Comparison of ENCODE assay signal across 12 mouse cellular contexts in genomic region chr8:121786542-121786941, GRCm38 (mm10). TPM values are rescaled to one million over a fixed set of nuclear protein-coding genes. Genes with fewer than 3 reads are reported as not detected.
DNase-seq lines count a peak whose midpoint lies in the region; ATAC-seq and TF ChIP-seq lines count a peak whose summit lies in the region.
"Had no signal": no experiment of that assay in that cellular context is flagged by ENCODE, and none has a peak within 500 bp of the region (broad histone marks: within the 10 kb centered on the region; RNA-seq: fewer than 3 reads in every experiment).

No protein-coding gene starts in this region.

- no peak for DNase-seq in Patski (ENCODE audit: low read depth, low spot score)
- DNase-seq in brain, adult 2 months (ENCODE audit: low read depth, low spot score): peak; percentile 89
- DNase-seq in liver, postnatal 0 days: no peak
- DNase-seq in neural tube, embryonic 10.5 days (ENCODE audit: extremely low spot score, low spot score): no peak
- no peak for DNase-seq in spleen, adult 18-20 months
- DNase-seq: cerebellum, postnatal 36 days; kidney, adult 11 months; lung, postnatal 4 days; retina, postnatal 1 day had no signal

- ATAC-seq in Patski: peak; percentile 15
- peak; percentile 65; the same call in 1 of the 2 replicates for ATAC-seq in heart, embryonic 13.5 days (ENCODE audit: extremely low read depth, insufficient number of reproducible peaks, low FRiP score, low TSS enrichment)
- ATAC-seq in limb, embryonic 13.5 days (ENCODE audit: low FRiP score, low read depth): peak; percentile 42; the same call in 1 of the 2 replicates
- no peak for ATAC-seq in liver, postnatal 0 days

- CTCF ChIA-PET in Patski (lab: Charles Lee): no interaction called here

- no peaks in the 10 kb centered on the region for H3K9me3 ChIP-seq in heart, embryonic 13.5 days
- H3K9me3 ChIP-seq in limb, embryonic 13.5 days: no peaks in the 10 kb centered on the region
- no peaks in the 10 kb centered on the region for H3K9me3 ChIP-seq in liver, postnatal 0 days (ENCODE audit: low read length)

- H3K4me2 ChIP-seq in heart, embryonic 13.5 days: peak overlapping the region; percentile 46
- no peak overlapping the region for H3K4me2 ChIP-seq in limb, embryonic 13.5 days (replicated peaks)
- no peak overlapping the region for H3K4me2 ChIP-seq in liver, postnatal 0 days (ENCODE audit: low read depth, low read length)
- H3K4me2 ChIP-seq: liver, embryonic 11.5 days had no signal

- 22% methylated on average over 10 of the region's 10 CpGs for WGBS in heart, embryonic 13.5 days
- WGBS in limb, embryonic 13.5 days: 48% methylated on average over 10 of the region's 10 CpGs
- WGBS in liver, postnatal 0 days (ENCODE audit: insufficient replicate concordance): 38% methylated on average over 10 of the region's 10 CpGs

- TF ChIP-seq CTCF in Patski (IDR thresholded peaks at IDR 0.05): no peak
- TF ChIP-seq CTCF in liver, postnatal 0 days (IDR thresholded peaks at IDR 0.05; ENCODE audit: low read depth): no peak

- H3K27me3 ChIP-seq in Patski: peaks cover 36% of the 10 kb centered on the region
- peaks cover 8% of the 10 kb centered on the region for H3K27me3 ChIP-seq in heart, embryonic 13.5 days (replicated peaks)
- peaks cover 2% of the 10 kb centered on the region; the same call in 1 of the 2 replicates for H3K27me3 ChIP-seq in limb, embryonic 13.5 days
- 0 out of 2 replicates have a peak, but pooled peaks cover 4% of the 10 kb centered on the region for H3K27me3 ChIP-seq in liver, postnatal 0 days (ENCODE audit: insufficient read depth, low read length)

- POLR2A ChIA-PET in Patski (lab: Charles Lee): interaction anchor here (0.6 to 0.8 kb wide), 2 partner anchors 8 to 15 kb away, joined by 3 to 5 read pairs; no protein-coding TSS in a partner anchor

- H3K4me3 ChIP-seq in heart, embryonic 13.5 days: no peak overlapping the region
- no peak overlapping the region for H3K4me3 ChIP-seq in limb, embryonic 13.5 days
- no peak overlapping the region for H3K4me3 ChIP-seq in liver, postnatal 0 days (ENCODE audit: low read depth, low read length)

- in situ Hi-C loops in Patski (cut with MboI; ENCODE audit: low pct_unique_long_range_greater_than_20kb): no loop called here

- no peaks in the 10 kb centered on the region for H3K36me3 ChIP-seq in heart, embryonic 13.5 days
- no peaks in the 10 kb centered on the region for H3K36me3 ChIP-seq in limb, embryonic 13.5 days
- H3K36me3 ChIP-seq in liver, postnatal 0 days (replicated peaks; ENCODE audit: insufficient read depth, low read length): no peaks in the 10 kb centered on the region

- H3K27ac ChIP-seq in heart, embryonic 13.5 days (replicated peaks): peak overlapping the region; percentile 96
- H3K27ac ChIP-seq in limb, embryonic 13.5 days: no peak overlapping the region
- no peak overlapping the region for H3K27ac ChIP-seq in liver, postnatal 0 days (ENCODE audit: low read depth)

- H3K9ac ChIP-seq in heart, embryonic 13.5 days: peak overlapping the region; percentile 72
- no peak overlapping the region for H3K9ac ChIP-seq in limb, embryonic 13.5 days
- no peak overlapping the region for H3K9ac ChIP-seq in liver, postnatal 0 days (replicated peaks)

- TF ChIP-seq EP300 in liver, postnatal 0 days (IDR thresholded peaks at IDR 0.05; ENCODE audit: low read depth): no peak

- peaks cover 35% of the 10 kb centered on the region for H3K4me1 ChIP-seq in heart, embryonic 13.5 days
- H3K4me1 ChIP-seq in limb, embryonic 13.5 days: 0 out of 2 replicates have a peak, but pooled peaks cover 4% of the 10 kb centered on the region
- no peaks in the 10 kb centered on the region for H3K4me1 ChIP-seq in liver, postnatal 0 days (ENCODE audit: insufficient read depth)

RNA-seq across cellular contexts. Expression of gene Klhdc4, which starts 42.8 kb away (rescaled TPM):
- 39.5 TPM for polyA plus RNA-seq in Patski (2021)
- polyA plus RNA-seq in heart, embryonic 13.5 days (2015; fragmentation: Nextera tagmentation; extraction: Ambion mirVana): 25.7 and 26.8 TPM in 2 replicates
- 40.9 and 41.3 TPM in 2 replicates for polyA plus RNA-seq in limb, embryonic 13.5 days (2015; fragmentation: Nextera tagmentation; extraction: Ambion mirVana)
- polyA plus RNA-seq in liver, postnatal 0 days (2015; fragmentation: Nextera tagmentation; extraction: Ambion mirVana): 8.2 and 8.7 TPM in 2 replicates

RNA-seq across cellular contexts. Expression of gene Jph3, which starts 57.1 kb away (rescaled TPM):
- polyA plus RNA-seq in Patski (2021): 0.04 TPM
- 0.42 and 0.44 TPM in 2 replicates for polyA plus RNA-seq in heart, embryonic 13.5 days (2015; fragmentation: Nextera tagmentation; extraction: Ambion mirVana)
- polyA plus RNA-seq in limb, embryonic 13.5 days (2015; fragmentation: Nextera tagmentation; extraction: Ambion mirVana): 0.81 and 1.0 TPM in 2 replicates
- polyA plus RNA-seq in liver, postnatal 0 days (2015; fragmentation: Nextera tagmentation; extraction: Ambion mirVana): 0.11 TPM in 2 replicates
